Mouse (Mus musculus) limb, embryonic 12.5 days (tissue): Measurements from ENCODE around the gene Pglyrp2. TPM values are rescaled to one million over a fixed set of nuclear protein-coding genes. Genes with fewer than 3 reads are reported as not detected.

Experiments
- ATAC-seq: fragments of 200-750 bp; cut with Nextera tagmentation; 2 replicates; pipeline ENCODE4 v1.8.0; 2017; ENCODE audit warnings: low read depth, moderate TSS enrichment; ENCODE audit not compliant: insufficient number of reproducible peaks, insufficient read depth, low FRiP score, low TSS enrichment
- H3K27ac ChIP-seq: fragments of 300-500 bp; sonication (generic); 2 replicates; pipeline ENCODE4 v1.5.1; 2016; ENCODE audit warnings: mild to moderate bottlenecking, moderate library complexity
- H3K27me3 ChIP-seq: fragments of 300-500 bp; sonication (generic); 2 replicates; pipeline ENCODE4 v1.6.1; 2016; ENCODE audit warnings: mild to moderate bottlenecking, moderate library complexity
- H3K36me3 ChIP-seq: fragments of 300-500 bp; sonication (generic); 2 replicates; pipeline ENCODE4 v1.6.1; 2016; ENCODE audit warnings: mild to moderate bottlenecking, moderate library complexity
- H3K4me1 ChIP-seq: fragments of 300-500 bp; sonication (generic); replicated peaks from 2 replicates; pipeline ENCODE4 v1.6.1; 2016
- H3K4me2 ChIP-seq: fragments of 300-500 bp; sonication (generic); 2 replicates; pipeline ENCODE4 v1.6.1; 2016; ENCODE audit warnings: mild to moderate bottlenecking, moderate library complexity
- H3K4me3 ChIP-seq: fragments of 300-500 bp; sonication (generic); replicated peaks from 2 replicates; pipeline ENCODE4 v1.5.1; 2016; ENCODE audit warnings: mild to moderate bottlenecking
- H3K9ac ChIP-seq: fragments of 300-500 bp; sonication (generic); replicated peaks from 2 replicates; pipeline ENCODE4 v1.6.1; 2016; ENCODE audit warnings: mild to moderate bottlenecking, moderate library complexity
- H3K9me3 ChIP-seq: fragments of 300-500 bp; sonication (generic); 2 replicates; pipeline ENCODE4 v1.6.1; 2016; ENCODE audit warnings: mild to moderate bottlenecking, moderate library complexity
- WGBS: fragments of 180-500 bp; shearing (Covaris S2); methylation state at CpG from one replicate; pipeline ENCODE4 v1.1.7; 2016; 5-methylcytosine and 5-hydroxymethylcytosine counted together
- polyA plus RNA-seq: library from polyadenylated mRNA; unstranded; fragments of >200 nt; fragmentation: Nextera tagmentation; extraction: Ambion mirVana; gene quantifications from 2 replicates; pipeline ENCODE4 v1.2.1, GENCODE M21; 2016

Gene Pglyrp2
- polyA plus RNA-seq, 1 experiment from 2014 or later, result not detected

- no peak overlapping the region for H3K27ac ChIP-seq
- WGBS, result 79% methylated on average over 11 of the region's 11 CpGs
- no peaks in the 10 kb centered on the region for H3K9me3 ChIP-seq
- H3K4me3 ChIP-seq, result no peak overlapping the region
- H3K36me3 ChIP-seq, result no peaks in the 10 kb centered on the region
- no peaks in the 10 kb centered on the region; the same call in 1 of the 2 replicates for H3K4me1 ChIP-seq
- no peak overlapping the region for H3K4me2 ChIP-seq
- H3K27me3 ChIP-seq, result peaks cover 36% of the 10 kb centered on the region
- no peak overlapping the region for H3K9ac ChIP-seq
- ATAC-seq, result no peak
Observed at GRCm38 (mm10) chr17:32402779-32403157, 21.2 kb downstream of the Pglyrp2 start.

- no peak for ATAC-seq
Observed at GRCm38 (mm10) chr17:32402011-32402778, 21.8 kb downstream of the Pglyrp2 start.

GRCm38 (mm10) chr17:32396266-32396665, 27.7 kb downstream of the Pglyrp2 start:
- Histone ChIP-seq H3K9ac (no peak overlapping the region), H3K9me3 (no peaks in the 10 kb centered on the region), H3K27ac (no peak overlapping the region), H3K36me3 (no peaks in the 10 kb centered on the region), H3K4me2 (peak overlapping the region; percentile 52), H3K4me1 (peaks cover 11% of the 10 kb centered on the region), H3K27me3 (peaks cover 95% of the 10 kb centered on the region), H3K4me3 (peak overlapping the region; percentile 31)
- 3% methylated on average over 37 of the region's 37 CpGs for WGBS
- no peak for ATAC-seq

More at GRCm38 (mm10) chr17:32402011-32402778, 21.8 kb downstream of the Pglyrp2 start:
- H3K27ac ChIP-seq, result no peak overlapping the region
- no peak overlapping the region for H3K4me2 ChIP-seq
- no peaks in the 10 kb centered on the region for H3K36me3 ChIP-seq
- 88% methylated on average over 9 of the region's 9 CpGs for WGBS
- H3K4me3 ChIP-seq, result no peak overlapping the region
- no peaks in the 10 kb centered on the region; the same call in 1 of the 2 replicates for H3K4me1 ChIP-seq
- no peak overlapping the region for H3K9ac ChIP-seq
- H3K27me3 ChIP-seq, result peaks cover 42% of the 10 kb centered on the region
- no peaks in the 10 kb centered on the region for H3K9me3 ChIP-seq

GRCm38 (mm10) chr17:32393944-32394343, 30.0 kb downstream of the Pglyrp2 start:
- Histone ChIP-seq H3K36me3 (no peaks in the 10 kb centered on the region), H3K4me3 (no peak overlapping the region), H3K9ac (no peak overlapping the region), H3K4me2 (no peak overlapping the region), H3K27me3 (peaks cover 87% of the 10 kb centered on the region), H3K4me1 (peaks cover 11% of the 10 kb centered on the region), H3K27ac (no peak overlapping the region), H3K9me3 (no peaks in the 10 kb centered on the region)
- WGBS, result 86% methylated on average over 10 of the region's 10 CpGs
- no peak for ATAC-seq

- peaks cover 39% of the 10 kb centered on the region for H3K27me3 ChIP-seq
- peak within 1 kb of the TSS; percentile 99 for H3K4me2 ChIP-seq
- peak within 1 kb of the TSS; percentile 73 for H3K4me3 ChIP-seq
- H3K27ac ChIP-seq, result peak within 1 kb of the TSS; percentile 79
- WGBS, result 1% methylated on average over 32 of the region's 44 CpGs
- no peaks in the 10 kb centered on the region for H3K9me3 ChIP-seq
- H3K9ac ChIP-seq, result peak within 1 kb of the TSS; percentile 73
- peaks cover 14% of the 10 kb centered on the region for H3K4me1 ChIP-seq
- H3K36me3 ChIP-seq, result peaks cover 21% of the 10 kb centered on the region
- peak; percentile 73 for ATAC-seq
Observed at GRCm38 (mm10) chr17:32389101-32389659, 34.8 kb downstream of the Pglyrp2 start, which contains the start of gene Wiz. TSS of gene Wiz (minus strand) at chr17:32389439.

GRCm38 (mm10) chr17:32388370-32389100, 35.4 kb downstream of the Pglyrp2 start:
- Histone ChIP-seq H3K4me3 (peak overlapping the region; percentile 73), H3K27me3 (peaks cover 33% of the 10 kb centered on the region), H3K4me1 (peaks cover 14% of the 10 kb centered on the region), H3K9me3 (no peaks in the 10 kb centered on the region), H3K27ac (peak overlapping the region; percentile 79), H3K36me3 (peaks cover 26% of the 10 kb centered on the region), H3K4me2 (peak overlapping the region; percentile 99), H3K9ac (peak overlapping the region; percentile 73)
- ATAC-seq, result peak; percentile 33; the same call in 1 of the 2 replicates
- under 1% methylated on average over 36 of the region's 39 CpGs for WGBS

- H3K4me1 ChIP-seq, result peaks cover 14% of the 10 kb centered on the region
- peaks cover 27% of the 10 kb centered on the region for H3K27me3 ChIP-seq
- H3K4me2 ChIP-seq, result peak overlapping the region; percentile 99
- peak overlapping the region; percentile 73 for H3K4me3 ChIP-seq
- no peak overlapping the region for H3K27ac ChIP-seq
- peaks cover 32% of the 10 kb centered on the region for H3K36me3 ChIP-seq
- H3K9ac ChIP-seq, result 0 out of 2 replicates have a peak overlapping the region, but pooled peaks have one; percentile 28
- ATAC-seq, result no peak
- no peaks in the 10 kb centered on the region for H3K9me3 ChIP-seq
- 39% methylated on average over 7 of the region's 7 CpGs for WGBS
Observed at GRCm38 (mm10) chr17:32387986-32388369, 36.0 kb downstream of the Pglyrp2 start.

- H3K9me3 ChIP-seq, result no peaks in the 10 kb centered on the region
- WGBS, result 70% methylated on average over 9 of the region's 9 CpGs
- no peak for ATAC-seq
Observed at GRCm38 (mm10) chr17:32386659-32387432, 37.1 kb downstream of the Pglyrp2 start.

GRCm38 (mm10) chr17:32383661-32384060, 40.3 kb downstream of the Pglyrp2 start:
- no peak overlapping the region for H3K4me3 ChIP-seq
- no peaks in the 10 kb centered on the region for H3K27me3 ChIP-seq
- H3K4me2 ChIP-seq, result no peak overlapping the region
- WGBS, result 89% methylated on average over 5 of the region's 5 CpGs
- peaks cover 9% of the 10 kb centered on the region for H3K4me1 ChIP-seq
- no peaks in the 10 kb centered on the region for H3K9me3 ChIP-seq
- peaks cover 38% of the 10 kb centered on the region for H3K36me3 ChIP-seq
- H3K27ac ChIP-seq, result no peak overlapping the region
- H3K9ac ChIP-seq, result no peak overlapping the region
- no peak for ATAC-seq

More at GRCm38 (mm10) chr17:32386659-32387432, 37.1 kb downstream of the Pglyrp2 start:
- peaks cover 16% of the 10 kb centered on the region for H3K27me3 ChIP-seq
- peaks cover 10% of the 10 kb centered on the region for H3K4me1 ChIP-seq
- H3K36me3 ChIP-seq, result peaks cover 37% of the 10 kb centered on the region
- H3K9ac ChIP-seq, result no peak overlapping the region
- no peak overlapping the region for H3K4me3 ChIP-seq
- no peak overlapping the region for H3K27ac ChIP-seq
- no peak overlapping the region for H3K4me2 ChIP-seq

GRCm38 (mm10) chr17:32382576-32382975, 41.4 kb downstream of the Pglyrp2 start:
- no peak overlapping the region for H3K4me2 ChIP-seq
- no peak overlapping the region for H3K9ac ChIP-seq
- no peaks in the 10 kb centered on the region for H3K9me3 ChIP-seq
- peaks cover 49% of the 10 kb centered on the region for H3K36me3 ChIP-seq
- no peak overlapping the region for H3K27ac ChIP-seq
- no peak overlapping the region for H3K4me3 ChIP-seq
- no peaks in the 10 kb centered on the region for H3K4me1 ChIP-seq
- ATAC-seq, result no peak
- WGBS, result 90% methylated on average over 7 of the region's 7 CpGs
- no peaks in the 10 kb centered on the region for H3K27me3 ChIP-seq
